Mouse (Mus musculus) megakaryocyte progenitor cell, adult 5-6 weeks (primary cell): ENCODE results near the gene Tspo2. TPM values are rescaled to one million over a fixed set of nuclear protein-coding genes. Genes with fewer than 3 reads are reported as not detected.

Experiments
- ATAC-seq: replicated peaks from 2 replicates; pipeline ENCODE4 v1.8.0; 2016; ENCODE audit warnings: mild to moderate bottlenecking, moderate TSS enrichment, inconsistent platforms; ENCODE audit not compliant: poor library complexity
- total RNA-seq, 2 experiments: library from RNA; stranded (forward) in 1 of 2; stranded (reverse) in 1 of 2; fragments of 157-497, 149-512 nt in 1 of 2; fragments of 200-1000 nt in 1 of 2; gene quantifications; 2 replicates each; pipeline versions ENCODE4 v1.2.3 to v1.2.4; 2015 to 2017

Tspo2 gene
- total RNA-seq, 2 experiments from 2014 or later, result 4.2 to 18.8 TPM

- ATAC-seq, result no peak
Measured at GRCm38 (mm10) chr17:48419571-48419970, 31.8 kb downstream of the Tspo2 start.

- ATAC-seq, result no peak
Measured at GRCm38 (mm10) chr17:48418781-48419180, 32.5 kb downstream of the Tspo2 start.

GRCm38 (mm10) chr17:48418174-48418573 is 33.1 kb downstream of the Tspo2 start:
- peak; percentile 75 for ATAC-seq

DNA sequence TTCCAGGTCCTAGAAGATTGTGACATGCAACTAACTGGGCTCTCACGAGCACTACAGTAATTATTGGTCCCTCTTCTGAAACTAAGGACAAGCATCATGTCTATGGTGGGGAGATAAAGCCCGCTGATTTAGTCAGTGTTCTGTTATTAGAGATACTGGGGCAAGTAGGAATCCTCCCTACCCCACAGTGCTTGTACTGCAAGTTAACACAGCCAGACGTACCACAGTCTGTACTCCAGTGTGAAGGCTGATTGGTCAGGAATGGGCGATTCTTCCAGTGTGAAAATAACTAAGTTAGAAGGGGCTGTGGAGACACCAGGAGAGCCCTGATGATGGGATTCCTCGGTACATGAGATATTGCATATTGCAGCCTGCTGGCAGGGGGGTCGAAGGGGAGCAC is 33.8 kb downstream of the Tspo2 start:
- ATAC-seq, result peak; percentile 47

- ATAC-seq, result peak; percentile 81
Measured at GRCm38 (mm10) chr17:48416425-48417195, 34.7 kb downstream of the Tspo2 start.

DNA sequence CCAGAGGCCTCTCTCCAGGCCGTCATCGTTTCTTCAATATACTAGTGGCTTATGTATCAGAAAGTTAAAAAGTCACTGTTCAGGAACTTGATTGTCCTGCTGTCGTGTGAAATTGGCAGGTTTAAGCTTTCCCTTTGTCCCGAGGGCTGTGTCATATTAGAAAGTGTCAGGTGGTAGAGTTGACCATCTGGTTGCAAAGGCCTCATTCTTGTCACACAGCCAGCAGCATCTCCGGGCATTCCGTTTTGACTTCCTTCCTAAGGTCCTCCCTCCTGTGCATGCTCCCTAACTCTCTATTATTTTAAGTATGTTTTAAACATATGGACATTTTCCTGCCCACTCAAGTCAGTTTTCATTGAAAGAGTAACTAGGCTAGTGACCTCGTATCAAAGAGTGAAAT is 35.3 kb downstream of the Tspo2 start:
- ATAC-seq, result no peak

DNA sequence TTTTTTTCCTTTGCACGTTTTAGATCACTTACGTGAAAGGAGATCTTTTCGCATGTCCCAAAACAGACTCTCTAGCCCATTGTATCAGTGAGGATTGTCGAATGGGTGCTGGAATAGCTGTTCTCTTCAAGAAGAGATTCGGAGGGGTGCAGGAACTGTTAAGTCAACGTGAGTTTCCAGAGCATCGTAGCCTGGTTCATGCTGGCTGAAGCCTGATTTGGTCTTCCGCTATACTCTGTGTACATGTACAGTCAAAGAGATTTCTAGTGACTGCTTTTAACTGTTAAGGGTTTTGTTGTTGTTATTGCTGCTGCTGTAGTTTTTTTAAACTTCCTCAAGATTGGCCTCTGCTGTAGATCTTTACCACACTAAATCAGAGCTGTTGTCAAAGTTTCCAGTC is 40.1 kb downstream of the Tspo2 start:
- no peak for ATAC-seq

DNA sequence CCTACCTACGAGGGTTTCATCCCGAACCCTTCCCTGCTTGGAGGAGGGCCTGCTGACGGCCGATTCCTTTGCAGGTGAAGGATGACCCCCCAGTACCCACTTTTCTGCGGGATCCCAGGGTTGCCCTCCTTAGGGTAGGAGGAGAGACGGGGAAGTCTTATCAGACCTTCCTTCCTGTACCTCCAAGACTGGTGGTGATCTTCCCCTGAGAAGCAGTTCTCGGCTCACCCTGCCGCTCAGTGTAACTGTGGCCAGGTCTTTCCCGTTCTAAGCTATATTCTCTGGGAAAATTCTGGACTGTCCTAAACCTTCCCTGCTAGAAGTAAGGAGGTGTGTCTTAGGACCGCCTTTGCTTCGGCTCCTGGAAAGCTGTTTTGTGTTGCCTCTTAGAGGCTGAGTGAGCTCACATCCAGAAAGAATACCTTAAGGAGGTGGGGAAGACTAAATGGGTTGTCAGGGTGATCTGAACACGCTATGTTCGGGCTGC is 41.0 kb downstream of the Tspo2 start:
- peak; percentile 17 for ATAC-seq

DNA sequence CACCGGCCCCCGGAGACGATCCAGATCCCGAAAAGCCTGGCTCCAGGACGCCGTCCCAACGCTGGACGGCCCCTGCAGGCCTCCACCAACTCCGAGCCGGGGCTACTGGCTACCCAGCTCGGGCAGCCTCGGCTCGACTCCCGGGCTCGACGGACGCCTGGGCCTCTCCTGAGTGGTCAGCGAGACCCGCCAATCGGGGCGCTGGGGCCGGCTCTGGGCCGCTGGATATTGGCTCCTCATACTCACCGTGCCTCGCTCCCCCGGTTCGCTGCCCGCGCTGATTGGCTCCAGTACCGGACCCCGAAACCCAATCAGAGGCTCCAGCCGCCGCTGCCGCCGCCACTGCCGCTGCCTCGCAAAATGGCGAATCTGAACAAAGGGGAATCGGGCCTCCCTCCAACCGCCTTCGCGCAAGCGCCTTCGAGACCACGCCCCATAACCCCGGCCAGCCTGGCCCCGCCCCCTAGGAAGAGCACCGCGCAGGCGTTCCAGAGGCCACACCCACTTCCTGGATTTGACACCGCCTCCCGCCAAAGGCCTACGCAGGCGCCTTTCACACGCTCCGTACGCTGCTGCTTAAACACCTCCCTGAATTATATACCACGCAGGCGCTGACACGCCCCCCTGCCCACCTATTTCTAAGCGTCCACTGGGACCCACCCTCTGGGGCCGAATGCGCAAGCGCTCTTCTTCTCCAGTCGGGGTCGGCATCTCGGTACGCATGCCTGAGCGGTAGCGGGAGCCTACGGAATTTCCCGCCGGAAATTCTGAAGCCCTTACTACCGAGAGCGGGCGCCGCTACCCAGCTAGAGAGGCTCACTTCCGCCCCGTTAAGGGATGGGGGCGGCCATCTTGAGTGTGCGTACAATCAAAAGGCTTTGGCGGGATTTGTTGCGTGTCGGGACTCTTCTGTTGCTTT is 41.7 kb downstream of the Tspo2 start, which contains the start of the genes Nfya and Oard1:
Gene Nfya (minus strand): TSS at position 527 of the 919 bp plus-strand sequence.
Gene Oard1 (plus strand): TSS at position 635 of the 919 bp plus-strand sequence.
- ATAC-seq, result peak; percentile 68

DNA sequence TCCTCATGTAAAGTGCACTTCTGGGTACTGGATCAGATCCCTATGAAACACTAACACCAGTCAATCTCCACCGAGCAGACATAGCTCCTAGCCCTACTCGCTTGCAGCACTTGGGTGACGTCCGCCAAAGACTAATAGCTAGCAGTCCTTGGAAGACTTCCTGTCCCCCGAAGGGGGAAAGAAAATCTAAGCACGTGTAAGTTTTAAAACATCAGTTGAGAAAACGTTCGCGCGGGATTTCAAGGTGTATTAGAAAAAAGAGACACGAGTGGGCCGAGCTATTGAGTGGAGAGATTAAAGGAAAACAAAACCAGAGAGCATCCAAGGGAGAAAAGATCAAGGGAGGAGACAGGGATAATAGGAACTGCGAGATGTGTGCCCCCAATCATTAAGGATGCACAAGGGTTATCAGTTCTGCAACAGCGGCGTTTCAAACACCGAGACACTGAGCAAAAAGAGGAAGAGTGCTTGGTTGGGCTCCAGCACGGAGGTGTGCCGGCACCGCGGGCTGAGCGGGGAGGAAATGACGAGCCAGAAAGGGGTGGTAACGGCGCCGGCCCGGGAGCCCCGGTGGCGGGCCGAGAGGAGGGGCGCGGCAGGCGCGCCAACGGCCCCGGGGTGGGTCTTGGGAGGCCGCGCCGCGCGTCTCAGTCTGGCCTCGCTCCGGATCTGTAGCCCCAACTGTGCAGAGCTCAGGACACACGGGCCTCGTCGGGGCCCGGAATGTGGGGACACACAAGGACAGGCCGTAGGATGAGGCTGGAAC is 42.6 kb downstream of the Tspo2 start:
- peak; percentile 45 for ATAC-seq

- ATAC-seq, result no peak
Measured at GRCm38 (mm10) chr17:48407910-48408525, 43.3 kb downstream of the Tspo2 start.

DNA sequence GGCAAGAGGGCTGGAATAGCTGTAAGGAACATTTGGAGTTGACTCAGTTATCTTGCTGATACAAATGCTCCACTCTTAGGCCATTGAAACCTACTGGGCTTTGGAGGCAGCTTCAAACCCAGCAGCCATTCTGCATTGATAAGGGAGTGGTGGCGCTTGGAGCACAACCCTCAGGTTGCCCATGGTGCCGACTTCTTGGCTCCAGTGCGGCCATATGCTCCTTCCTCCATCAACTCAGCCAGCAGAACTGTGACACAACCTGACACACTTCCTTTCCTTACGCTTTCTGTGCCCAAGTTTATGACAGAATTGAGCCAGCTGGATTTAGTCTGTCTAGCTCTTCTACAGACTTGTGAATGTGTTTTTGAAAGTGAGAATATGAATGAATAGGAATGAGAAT is 44.2 kb downstream of the Tspo2 start:
- ATAC-seq, result no peak

- peak; percentile 12 for ATAC-seq
Measured at GRCm38 (mm10) chr17:48404706-48405105, 46.6 kb downstream of the Tspo2 start.

DNA sequence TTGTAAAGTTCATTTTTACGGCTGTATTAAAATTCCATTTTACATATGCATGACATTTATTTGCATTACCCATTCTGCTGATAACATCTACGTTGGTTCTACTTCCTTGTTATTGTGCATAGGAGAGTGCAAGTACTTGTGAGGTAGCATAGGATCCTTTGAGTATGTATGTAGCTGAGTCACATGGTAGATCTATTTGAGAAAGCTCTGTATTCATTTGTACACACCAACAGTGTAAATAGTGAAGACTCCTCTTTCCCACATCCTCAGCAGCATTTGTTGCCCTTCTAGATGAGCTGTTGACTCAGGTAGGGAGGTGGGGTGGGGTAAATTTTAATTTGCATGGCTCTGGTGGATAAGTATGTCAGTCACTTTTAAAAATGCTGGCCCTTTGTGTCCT is 47.5 kb downstream of the Tspo2 start:
- no peak for ATAC-seq

- ATAC-seq, result no peak
Measured at GRCm38 (mm10) chr17:48402751-48403150, 48.6 kb downstream of the Tspo2 start.

GRCm38 (mm10) chr17:48401710-48402109 is 49.6 kb downstream of the Tspo2 start:
- no peak for ATAC-seq
